Mouse (Mus musculus): ENCODE data around the gene Cox17. TPM values are rescaled to one million over a fixed set of nuclear protein-coding genes. Genes with fewer than 3 reads are reported as not detected.

Gene Cox17
- polyA plus RNA-seq, 1 experiment: 256 TPM

GRCm38 (mm10) chr16:38392126-38392894 lies 45.5 kb downstream of the Cox17 start:
- 65% methylated on average over 23 of the region's 23 CpGs for WGBS
- no peak overlapping the region; the same call in 1 of the 2 replicates for H3K27ac ChIP-seq (ENCODE audit: insufficient read depth, low read length)
- peak overlapping the region; percentile 45 for H3K4me3 ChIP-seq (replicated peaks; ENCODE audit: insufficient read depth, low read depth, low read length)
- TF ChIP-seq CTCF (IDR thresholded peaks at IDR 0.05; ENCODE audit: borderline replicate concordance, insufficient read depth, low read depth, low read length) (no peak), POLR2A (IDR thresholded peaks at IDR 0.05; ENCODE audit: borderline replicate concordance, insufficient read depth, low read length) (no peak)
- peak in 1 of 2 experiments; percentile 30 for DNase-seq
- no peaks in the 10 kb centered on the region for H3K27me3 ChIP-seq (ENCODE audit: control insufficient read depth, insufficient read depth, low read length)
- H3K4me1 ChIP-seq (ENCODE audit: control insufficient read depth, insufficient read depth, low read length): no peaks in the 10 kb centered on the region

GRCm38 (mm10) chr16:38394191-38394618 lies 47.4 kb downstream of the Cox17 start:
- 92% methylated on average over 8 of the region's 8 CpGs for WGBS
- no peak overlapping the region for H3K4me3 ChIP-seq (replicated peaks; ENCODE audit: insufficient read depth, low read depth, low read length)
- no peak for DNase-seq
- no peaks in the 10 kb centered on the region for H3K27me3 ChIP-seq (ENCODE audit: control insufficient read depth, insufficient read depth, low read length)
- no peaks in the 10 kb centered on the region for H3K4me1 ChIP-seq (ENCODE audit: control insufficient read depth, insufficient read depth, low read length)
- H3K27ac ChIP-seq (ENCODE audit: insufficient read depth, low read length): no peak overlapping the region
- no peak for TF ChIP-seq CTCF (IDR thresholded peaks at IDR 0.05; ENCODE audit: borderline replicate concordance, insufficient read depth, low read depth, low read length)
- TF ChIP-seq POLR2A (IDR thresholded peaks at IDR 0.05; ENCODE audit: borderline replicate concordance, insufficient read depth, low read length): no peak

GRCm38 (mm10) chr16:38395060-38395730 lies 48.4 kb downstream of the Cox17 start:
- DNase-seq: no peak
- TF ChIP-seq CTCF (IDR thresholded peaks at IDR 0.05; ENCODE audit: borderline replicate concordance, insufficient read depth, low read depth, low read length): no peak
- H3K27ac ChIP-seq (ENCODE audit: insufficient read depth, low read length): no peak overlapping the region
- no peaks in the 10 kb centered on the region for H3K27me3 ChIP-seq (ENCODE audit: control insufficient read depth, insufficient read depth, low read length)
- no peak overlapping the region for H3K4me3 ChIP-seq (replicated peaks; ENCODE audit: insufficient read depth, low read depth, low read length)
- 87% methylated on average over 6 of the region's 6 CpGs for WGBS
- no peaks in the 10 kb centered on the region for H3K4me1 ChIP-seq (ENCODE audit: control insufficient read depth, insufficient read depth, low read length)

- 20% methylated on average over 13 of the region's 13 CpGs for WGBS
- Histone ChIP-seq H3K27ac (ENCODE audit: insufficient read depth, low read length) (no peak overlapping the region), H3K4me3 (replicated peaks; ENCODE audit: insufficient read depth, low read depth, low read length) (no peak overlapping the region), H3K27me3 (ENCODE audit: control insufficient read depth, insufficient read depth, low read length) (no peaks in the 10 kb centered on the region), H3K4me1 (ENCODE audit: control insufficient read depth, insufficient read depth, low read length) (no peaks in the 10 kb centered on the region)
- peak; percentile 58 to 63 for DNase-seq
- no peak for TF ChIP-seq POLR2A (IDR thresholded peaks at IDR 0.05; ENCODE audit: borderline replicate concordance, insufficient read depth, low read length)
Measured at GRCm38 (mm10) chr16:38396155-38396554, 49.4 kb downstream of the Cox17 start.

- TF ChIP-seq CTCF (IDR thresholded peaks at IDR 0.05; ENCODE audit: borderline replicate concordance, insufficient read depth, low read depth, low read length) (no peak), POLR2A (IDR thresholded peaks at IDR 0.05; ENCODE audit: borderline replicate concordance, insufficient read depth, low read length) (no peak)
- Histone ChIP-seq H3K27ac (ENCODE audit: insufficient read depth, low read length) (no peak overlapping the region), H3K4me3 (replicated peaks; ENCODE audit: insufficient read depth, low read depth, low read length) (no peak overlapping the region), H3K27me3 (ENCODE audit: control insufficient read depth, insufficient read depth, low read length) (no peaks in the 10 kb centered on the region), H3K4me1 (ENCODE audit: control insufficient read depth, insufficient read depth, low read length) (no peaks in the 10 kb centered on the region)
- DNase-seq: no peak
- 95% methylated on average over 6 of the region's 6 CpGs for WGBS
Measured at GRCm38 (mm10) chr16:38398266-38398665, 51.5 kb downstream of the Cox17 start.

- WGBS: 79% methylated on average over 3 of the region's 3 CpGs
- no peak for DNase-seq
- Histone ChIP-seq H3K4me3 (replicated peaks; ENCODE audit: insufficient read depth, low read depth, low read length) (no peak overlapping the region), H3K4me1 (ENCODE audit: control insufficient read depth, insufficient read depth, low read length) (no peaks in the 10 kb centered on the region), H3K27me3 (ENCODE audit: control insufficient read depth, insufficient read depth, low read length) (no peaks in the 10 kb centered on the region), H3K27ac (ENCODE audit: insufficient read depth, low read length) (no peak overlapping the region)
- TF ChIP-seq CTCF (IDR thresholded peaks at IDR 0.05; ENCODE audit: borderline replicate concordance, insufficient read depth, low read depth, low read length) (no peak), POLR2A (IDR thresholded peaks at IDR 0.05; ENCODE audit: borderline replicate concordance, insufficient read depth, low read length) (no peak)
Measured at GRCm38 (mm10) chr16:38399076-38399475, 52.3 kb downstream of the Cox17 start.

- DNase-seq: peak; percentile 23 to 26
- no peak overlapping the region for H3K27ac ChIP-seq (ENCODE audit: insufficient read depth, low read length)
- no peaks in the 10 kb centered on the region for H3K27me3 ChIP-seq (ENCODE audit: control insufficient read depth, insufficient read depth, low read length)
- 14% methylated on average over 17 of the region's 17 CpGs for WGBS
- TF ChIP-seq POLR2A (IDR thresholded peaks at IDR 0.05; ENCODE audit: borderline replicate concordance, insufficient read depth, low read length): no peak
- TF ChIP-seq CTCF (IDR thresholded peaks at IDR 0.05; ENCODE audit: borderline replicate concordance, insufficient read depth, low read depth, low read length): no peak
- H3K4me3 ChIP-seq (replicated peaks; ENCODE audit: insufficient read depth, low read depth, low read length): peak overlapping the region; percentile 35
- no peaks in the 10 kb centered on the region for H3K4me1 ChIP-seq (ENCODE audit: control insufficient read depth, insufficient read depth, low read length)
Measured at GRCm38 (mm10) chr16:38399531-38400231, 52.9 kb downstream of the Cox17 start.

Measured in cerebellum, adult 2 months (tissue).